Mouse (Mus musculus) WW6 (cell line): ENCODE data around the gene Dnm1.

Source experiments
- DNase-seq: peaks from one replicate; pipeline ENCODE4 v3.0.0-alpha.2; 2013; ENCODE audit warnings: low read depth, low spot score

The Dnm1 gene

GRCm38 (mm10) chr2:32340836-32341633 lies 12.1 kb downstream of the Dnm1 start:
- no peak for DNase-seq

- DNase-seq: no peak
These were observed 13.1 kb downstream of the Dnm1 start for GRCm38 (mm10) chr2:32339912-32340642.

- DNase-seq: no peak
These were observed 17.2 kb downstream of the Dnm1 start for GRCm38 (mm10) chr2:32335888-32336287.

- no peak for DNase-seq
These were observed 21.0 kb downstream of the Dnm1 start for GRCm38 (mm10) chr2:32332159-32332558.

GRCm38 (mm10) chr2:32329531-32329930 lies 23.6 kb downstream of the Dnm1 start:
- no peak for DNase-seq

GRCm38 (mm10) chr2:32328911-32329460 lies 24.2 kb downstream of the Dnm1 start:
- DNase-seq: no peak

- DNase-seq: no peak
These were observed 25.9 kb downstream of the Dnm1 start for GRCm38 (mm10) chr2:32327200-32327599.

- DNase-seq: no peak
These were observed 27.8 kb downstream of the Dnm1 start for GRCm38 (mm10) chr2:32325342-32325741.

- DNase-seq: no peak
These were observed 28.8 kb downstream of the Dnm1 start for GRCm38 (mm10) chr2:32324322-32324721.

GRCm38 (mm10) chr2:32322754-32323741 lies 30.1 kb downstream of the Dnm1 start:
- DNase-seq: no peak

GRCm38 (mm10) chr2:32321591-32322298 lies 31.4 kb downstream of the Dnm1 start:
- no peak for DNase-seq

GRCm38 (mm10) chr2:32320721-32321120 lies 32.4 kb downstream of the Dnm1 start:
- no peak for DNase-seq

GRCm38 (mm10) chr2:32319586-32320580 lies 33.3 kb downstream of the Dnm1 start:
- no peak for DNase-seq

GRCm38 (mm10) chr2:32318709-32319585 lies 34.2 kb downstream of the Dnm1 start:
- DNase-seq: no peak

- DNase-seq: no peak
These were observed 35.2 kb downstream of the Dnm1 start for GRCm38 (mm10) chr2:32317791-32318417.

GRCm38 (mm10) chr2:32316887-32317656 lies 36.1 kb downstream of the Dnm1 start:
- no peak for DNase-seq

- DNase-seq: no peak
These were observed 37.4 kb downstream of the Dnm1 start for GRCm38 (mm10) chr2:32315751-32316150.
